Mouse (Mus musculus): ENCODE measurements around the gene Myb.

DNA sequence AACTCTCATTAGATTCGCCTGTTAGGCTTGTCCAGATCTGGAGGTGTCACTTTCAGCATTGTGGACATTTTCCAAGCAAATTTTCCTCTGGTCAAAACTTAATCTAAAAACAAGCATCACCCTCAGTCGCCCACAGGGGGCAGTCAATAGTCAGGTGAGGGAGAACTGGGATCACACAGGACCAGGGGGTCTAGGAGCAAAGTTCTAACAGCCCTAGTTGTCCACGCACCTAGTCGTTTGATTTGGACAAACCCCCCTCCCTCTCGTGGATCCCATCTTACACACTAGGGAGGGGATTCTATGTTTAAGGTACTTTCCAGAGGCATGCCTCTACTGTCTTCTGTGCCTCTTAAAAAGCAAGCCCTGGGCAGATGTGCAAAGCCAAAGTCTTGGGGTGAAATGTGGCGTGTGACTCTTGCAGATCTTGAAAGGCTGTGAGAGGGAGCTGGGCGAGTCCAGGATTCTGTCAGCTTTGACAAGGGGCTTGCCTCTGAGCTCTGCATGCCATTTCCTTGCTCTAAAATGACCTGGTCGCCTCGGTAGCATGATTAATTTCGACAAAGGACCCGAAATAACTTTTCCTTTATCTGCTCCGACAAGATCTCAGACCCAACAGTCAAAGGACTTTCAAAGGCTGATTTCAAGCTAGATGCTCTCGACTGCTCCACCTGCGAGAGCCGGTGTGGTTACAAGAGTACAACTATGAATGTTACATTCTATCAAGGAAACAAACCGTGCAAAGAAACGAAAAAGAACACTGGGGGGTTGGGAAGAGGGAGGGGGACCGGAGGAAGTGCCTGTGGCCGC lies 2.5 kb downstream of the Myb start:
- no peak for TF ChIP-seq POLR2A (IDR thresholded peaks at IDR 0.05; ENCODE audit: borderline replicate concordance, control insufficient read depth, low read depth, low read length)
- peak; percentile 68 for TF ChIP-seq CTCF (IDR thresholded peaks at IDR 0.05; ENCODE audit: control insufficient read depth, insufficient read depth, low read length)

All from bone marrow, adult 2 months (tissue).